Mouse (Mus musculus): ENCODE data around the gene Cntn2. TPM values are rescaled to one million over a fixed set of nuclear protein-coding genes. Genes with fewer than 3 reads are reported as not detected.

Cntn2 gene
- under 1 TPM; 0.42 to 0.58 TPM for total RNA-seq (2021)
- long read RNA-seq, experiment 1, partial matches to known transcripts: 0 of 1 reads
- long read RNA-seq, experiment 1, other reads (novel, unspliced or antisense): 1 of 1 reads
- long read RNA-seq, experiment 2: 0 reads

DNA sequence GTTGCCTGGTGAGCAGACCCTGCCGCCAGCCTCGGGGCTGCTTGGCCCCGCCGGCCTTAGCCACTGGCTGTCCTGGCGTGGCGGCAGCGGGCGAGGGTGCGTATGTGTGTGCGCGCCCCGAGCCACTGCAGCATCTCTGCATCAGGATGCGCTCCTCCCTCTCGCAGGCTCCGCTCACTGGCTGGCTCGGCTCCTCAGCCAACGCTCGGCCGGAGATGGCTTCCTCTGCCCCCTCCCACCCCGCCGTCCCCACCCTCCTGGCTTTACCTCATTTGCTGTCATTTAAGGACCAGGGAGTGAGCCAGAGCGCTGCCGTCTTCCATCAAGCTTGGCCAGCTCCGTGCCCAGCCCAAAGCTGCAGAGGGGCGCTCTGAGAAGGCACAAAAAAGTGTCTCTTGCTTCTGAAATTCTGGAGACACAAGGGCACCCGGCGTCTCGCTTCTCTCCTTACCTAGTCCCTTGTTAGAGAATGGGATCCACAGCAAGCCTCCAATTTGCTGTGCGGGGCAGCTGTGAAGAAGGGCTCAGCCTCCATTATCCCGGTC, at the start of gene Cntn2:
Cntn2 (minus strand) TSS at position 495 of the 545 bp plus-strand sequence.
- DNase-seq: no peak

- no peak for DNase-seq
These were observed 49.1 kb upstream of the Cntn2 start for GRCm38 (mm10) chr1:132592145-132592544.

DNA sequence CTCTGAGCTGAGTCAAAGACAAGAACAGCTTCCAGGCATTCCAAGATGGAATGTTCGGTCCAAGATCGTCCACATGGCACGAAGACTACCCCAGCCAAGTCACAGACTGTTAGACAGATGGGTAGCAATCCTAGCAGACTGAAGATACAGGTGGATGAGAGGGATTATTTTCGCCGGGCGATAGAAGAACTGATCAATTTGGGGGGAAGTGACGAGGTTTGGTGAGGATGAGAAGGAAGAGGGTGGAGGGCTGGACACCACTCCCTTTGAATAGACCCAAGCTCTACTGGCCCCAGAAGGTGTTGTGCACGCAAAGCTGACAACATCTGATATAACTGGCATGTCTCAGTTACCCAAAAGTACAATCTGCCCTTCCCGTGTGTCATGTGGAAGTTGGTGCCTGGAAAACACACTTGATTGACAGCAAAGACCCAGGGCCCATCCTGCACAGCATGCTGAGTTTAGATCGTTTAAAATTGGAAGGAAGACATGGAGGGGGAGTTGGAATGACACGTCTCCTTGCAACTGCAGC, 48.4 kb upstream of the Cntn2 start:
- DNase-seq: no peak

GRCm38 (mm10) chr1:132586679-132587201, 43.7 kb upstream of the Cntn2 start:
- no peak for DNase-seq

DNA sequence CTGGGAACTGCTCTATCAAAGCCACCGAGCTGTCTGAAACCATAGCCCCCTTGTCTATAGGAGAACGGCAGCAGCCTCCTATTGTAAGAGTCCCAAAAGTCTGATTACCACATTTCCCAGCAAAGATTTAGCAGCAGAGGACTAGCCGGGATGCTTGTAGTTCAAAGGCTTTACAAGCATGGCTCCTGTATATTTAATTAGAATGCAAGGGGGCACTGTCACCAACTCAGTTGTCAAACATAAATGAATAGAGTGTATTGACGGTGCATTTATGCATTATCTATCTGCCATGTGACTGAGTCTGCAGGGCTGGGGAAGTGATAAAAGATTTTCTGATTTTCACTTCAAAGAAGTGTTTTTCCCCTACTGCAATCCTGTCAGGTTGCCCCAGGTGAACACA, 42.3 kb upstream of the Cntn2 start:
- DNase-seq: no peak

GRCm38 (mm10) chr1:132582998-132583604, 40.0 kb upstream of the Cntn2 start:
- no peak for DNase-seq

- no peak for DNase-seq
These were observed 39.1 kb upstream of the Cntn2 start for GRCm38 (mm10) chr1:132581845-132582839.

- no peak for DNase-seq
These were observed 37.0 kb upstream of the Cntn2 start for GRCm38 (mm10) chr1:132580063-132580462.

DNA sequence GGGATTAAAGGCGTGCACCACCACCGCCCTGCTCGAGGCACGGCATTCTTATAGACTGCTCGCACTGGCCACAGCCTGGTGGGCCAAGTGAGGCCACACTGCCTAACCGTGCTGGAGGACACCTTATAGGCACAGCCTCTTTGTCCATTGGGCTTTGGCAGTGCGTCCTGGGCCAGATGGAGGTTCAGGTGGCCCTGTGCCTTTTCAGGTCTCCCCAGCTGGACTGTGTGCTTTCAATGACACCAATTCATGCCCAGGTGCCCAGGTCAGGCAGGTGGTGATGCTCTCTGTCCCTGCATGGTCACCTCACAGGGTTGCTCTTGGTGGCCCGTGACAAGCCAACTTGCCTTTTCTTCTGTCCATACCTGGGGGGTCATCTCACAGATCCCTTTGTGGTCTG, 33.8 kb upstream of the Cntn2 start:
- DNase-seq: no peak

GRCm38 (mm10) chr1:132572851-132573250, 29.8 kb upstream of the Cntn2 start:
- DNase-seq: no peak

DNA sequence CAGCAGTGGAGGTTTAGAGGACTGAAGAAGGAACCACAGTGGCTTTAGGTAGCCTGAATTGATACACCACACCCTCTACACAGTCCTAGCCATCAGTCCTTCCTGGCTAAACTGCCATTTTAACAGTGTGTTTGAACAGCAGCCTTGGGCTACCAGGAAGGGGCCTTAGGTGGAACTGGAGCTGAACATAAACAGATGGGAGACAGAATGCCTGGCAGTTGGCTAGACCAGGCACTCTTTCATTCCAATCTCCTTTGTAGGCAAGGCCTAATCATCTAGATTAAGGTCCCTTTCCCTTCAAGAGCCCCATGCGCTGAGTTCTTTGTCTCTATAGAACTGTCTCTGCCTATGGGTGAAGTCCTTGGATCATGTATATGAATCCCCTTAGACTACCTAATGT, 28.6 kb upstream of the Cntn2 start:
- no peak for DNase-seq

- DNase-seq: no peak
These were observed 27.9 kb upstream of the Cntn2 start for GRCm38 (mm10) chr1:132570906-132571305.

GRCm38 (mm10) chr1:132570068-132570780, 27.2 kb upstream of the Cntn2 start:
- DNase-seq: no peak

- no peak for DNase-seq
These were observed 26.5 kb upstream of the Cntn2 start for GRCm38 (mm10) chr1:132569516-132569915.

DNA sequence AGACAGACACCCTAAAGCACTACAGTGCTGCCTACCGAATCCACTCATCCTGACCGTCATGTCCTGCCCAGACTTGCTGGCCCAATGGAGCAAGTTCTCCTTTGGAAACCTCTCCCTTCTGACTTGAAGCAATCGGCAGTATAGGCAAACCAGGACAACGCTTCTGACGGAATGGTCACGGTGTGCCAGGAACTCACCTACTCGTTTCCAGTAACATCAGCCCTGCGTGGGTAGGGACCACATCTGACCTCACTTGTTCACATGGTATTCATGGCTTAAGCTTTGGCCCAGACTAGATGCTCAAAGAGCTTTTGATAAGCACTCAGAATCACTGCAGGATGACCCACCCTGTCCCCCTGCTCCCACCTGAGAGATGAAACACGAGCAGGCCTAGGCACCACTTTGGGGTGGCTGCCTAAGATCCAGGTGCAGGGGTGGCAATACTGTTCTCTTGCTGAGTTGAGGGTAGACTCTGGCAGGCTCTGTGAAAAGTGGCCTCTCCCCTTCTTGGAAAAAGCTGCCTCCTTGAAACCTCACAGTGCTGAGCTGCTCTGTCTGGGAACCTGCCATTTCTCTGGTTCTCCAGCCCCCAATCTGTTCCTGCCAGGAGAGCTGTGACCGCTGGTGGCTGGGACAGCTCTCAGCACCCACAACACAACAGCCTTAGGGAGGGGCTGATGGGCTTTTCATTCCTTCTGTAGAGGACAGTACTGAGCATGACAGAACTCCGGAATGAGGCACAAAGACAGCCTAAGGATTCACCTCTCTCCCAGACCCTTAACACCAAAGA, 24.5 kb upstream of the Cntn2 start:
- DNase-seq: no peak

- no peak for DNase-seq
These were observed 22.7 kb upstream of the Cntn2 start for GRCm38 (mm10) chr1:132565766-132566165.

GRCm38 (mm10) chr1:132564946-132565345, 21.9 kb upstream of the Cntn2 start:
- DNase-seq: peak; percentile 51

- DNase-seq: no peak
These were observed 19.3 kb upstream of the Cntn2 start for GRCm38 (mm10) chr1:132562337-132562795.

DNA sequence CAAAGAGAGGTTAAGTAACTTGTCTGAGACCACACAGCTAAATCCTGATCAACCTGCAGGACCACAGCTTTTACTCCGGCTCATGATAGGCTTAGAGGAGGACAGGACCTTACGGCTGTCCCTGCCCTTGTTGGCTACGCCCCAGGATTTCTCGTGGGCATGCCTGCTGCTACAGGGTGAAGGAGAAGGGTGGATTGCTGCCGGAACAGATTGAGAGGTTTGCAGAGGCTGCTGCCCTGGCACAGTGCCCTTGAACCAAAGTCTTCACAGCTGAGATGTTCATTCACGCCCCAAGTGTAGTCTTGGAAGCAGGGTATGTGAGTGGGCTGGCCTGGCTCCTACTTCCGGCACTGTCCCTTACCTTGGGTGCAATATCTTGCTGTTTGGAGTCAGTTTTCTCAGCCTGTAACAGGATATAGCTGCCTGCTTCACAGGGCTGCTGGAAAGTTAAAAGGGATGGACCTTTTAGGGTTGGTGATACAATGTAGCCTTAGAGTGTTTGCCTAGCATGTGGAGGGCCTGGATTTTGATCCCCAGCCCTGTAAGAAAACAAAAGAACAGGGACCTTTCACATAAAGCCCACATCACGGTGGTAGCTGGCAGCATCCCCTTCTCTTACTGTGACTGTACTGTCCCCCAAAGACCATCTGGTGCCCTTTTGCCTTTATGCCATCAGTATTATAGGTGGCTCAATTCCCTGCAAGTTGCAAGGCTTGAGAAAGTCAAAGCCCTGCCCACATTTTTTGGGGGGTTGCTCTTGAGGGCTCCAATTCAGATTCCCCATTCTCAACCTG, 18.0 kb upstream of the Cntn2 start:
- DNase-seq: peak; percentile 50

DNA sequence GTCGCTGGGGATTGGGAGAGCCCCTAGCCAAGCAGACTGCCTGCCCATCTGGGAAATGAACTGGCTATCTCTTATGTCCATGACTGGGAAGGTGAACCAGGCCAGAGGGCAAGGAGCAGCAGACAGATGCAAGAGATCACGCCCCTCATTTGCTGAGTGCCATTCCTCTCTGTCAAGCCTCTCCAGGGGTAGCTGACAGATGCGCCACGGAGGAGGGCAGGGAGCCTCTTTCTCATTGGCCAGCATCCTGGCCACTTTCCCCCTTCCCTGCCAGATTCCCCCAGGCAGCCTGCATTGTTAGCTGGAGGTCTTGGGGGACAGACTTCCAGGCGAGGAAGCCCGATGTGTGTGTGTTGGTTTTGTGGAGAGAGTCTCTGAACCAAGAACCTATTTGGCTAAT, 16.0 kb upstream of the Cntn2 start:
- no peak for DNase-seq

All from adrenal gland, postnatal 10 days (tissue).